Mouse (Mus musculus): ENCODE measurements around the gene Tcp10a. TPM values are rescaled to one million over a fixed set of nuclear protein-coding genes. Genes with fewer than 3 reads are reported as not detected.
"Not testable (repeated sequence)": the region's sequence is repeated elsewhere in the genome, so short reads cannot be mapped to it uniquely, and the experiment has no call there.

The Tcp10a gene
- under 1 TPM in 1 of 2 experiments, not detected in 1; 0.54 TPM for total RNA-seq (2021)
- long read RNA-seq, experiment 1 = 0 reads
- long read RNA-seq, experiment 2 = 0 reads

DNA sequence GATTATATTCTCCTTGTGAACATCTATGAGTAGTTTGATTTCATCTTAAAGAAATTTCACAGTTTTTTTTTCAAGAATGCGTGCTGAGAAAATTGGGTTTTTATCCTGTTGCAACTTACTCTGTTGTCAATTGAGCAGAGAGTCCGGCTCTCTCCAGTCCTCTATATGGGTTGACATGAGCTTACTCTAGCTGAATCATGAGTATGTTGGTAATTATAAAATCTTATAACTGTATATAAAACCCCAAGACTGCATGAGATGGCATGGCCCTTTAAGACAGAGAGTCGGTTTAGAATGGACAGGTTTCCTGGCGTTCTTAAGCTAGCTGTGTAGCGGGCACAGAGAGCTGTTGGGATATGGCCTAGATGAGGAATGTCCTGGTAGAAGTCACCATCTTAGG is at the start of gene Tcp10a:
Tcp10a (plus strand) TSS at position 301 of the 400 bp plus-strand sequence.
- DNase-seq (ENCODE audit: low spot score in 2 of 2) = not testable (repeated sequence)

DNA sequence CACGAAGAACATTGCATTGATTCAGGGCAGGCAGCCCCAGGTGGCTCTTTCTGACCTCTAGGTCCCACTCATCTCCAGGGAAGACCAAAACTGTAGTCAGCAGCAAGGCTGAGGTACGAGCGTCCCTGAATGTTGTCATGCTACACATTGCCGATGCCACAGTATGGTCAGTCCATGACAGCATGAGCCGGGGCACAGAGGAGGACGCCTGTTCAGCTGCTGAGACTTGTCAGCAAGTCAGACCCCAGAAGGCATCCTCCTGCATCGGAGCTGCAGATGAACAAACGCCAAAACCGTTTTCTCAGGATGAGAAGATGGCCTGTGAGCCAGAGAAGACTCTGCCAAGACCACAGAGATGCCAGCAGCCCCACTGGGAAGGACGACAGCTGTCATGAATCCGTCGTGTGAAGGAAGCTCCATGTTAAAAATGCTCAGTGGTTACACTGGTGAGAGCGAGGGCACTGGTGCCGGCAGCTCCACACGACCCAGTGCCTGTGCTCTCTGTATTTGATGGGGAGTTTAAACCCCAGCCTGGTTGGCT is 45.7 kb upstream of the Tcp10a start:
- DNase-seq (ENCODE audit: low spot score in 2 of 2) = no peak

DNA sequence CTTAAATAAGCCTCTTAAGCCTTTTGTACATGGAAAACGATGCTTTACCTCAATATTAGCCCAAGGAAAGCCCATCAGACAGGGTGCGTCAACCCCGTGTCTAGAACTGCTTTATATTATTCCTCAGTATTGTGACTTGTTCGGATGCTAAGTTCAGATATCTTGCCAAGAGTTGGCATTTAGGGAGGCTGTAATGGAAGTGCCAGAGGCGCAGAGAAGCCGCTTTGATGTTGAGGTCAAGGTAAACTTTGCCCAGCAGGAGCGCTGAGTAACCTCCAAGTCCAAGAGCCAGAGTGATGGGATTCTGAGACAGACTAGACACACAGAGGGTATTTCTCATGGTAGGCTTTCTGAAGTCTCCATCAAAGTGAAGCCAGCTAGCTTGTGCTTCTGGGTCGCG is 45.2 kb upstream of the Tcp10a start:
- DNase-seq (ENCODE audit: low spot score in 2 of 2) = peak in 1 of 2 experiments; percentile 31

DNA sequence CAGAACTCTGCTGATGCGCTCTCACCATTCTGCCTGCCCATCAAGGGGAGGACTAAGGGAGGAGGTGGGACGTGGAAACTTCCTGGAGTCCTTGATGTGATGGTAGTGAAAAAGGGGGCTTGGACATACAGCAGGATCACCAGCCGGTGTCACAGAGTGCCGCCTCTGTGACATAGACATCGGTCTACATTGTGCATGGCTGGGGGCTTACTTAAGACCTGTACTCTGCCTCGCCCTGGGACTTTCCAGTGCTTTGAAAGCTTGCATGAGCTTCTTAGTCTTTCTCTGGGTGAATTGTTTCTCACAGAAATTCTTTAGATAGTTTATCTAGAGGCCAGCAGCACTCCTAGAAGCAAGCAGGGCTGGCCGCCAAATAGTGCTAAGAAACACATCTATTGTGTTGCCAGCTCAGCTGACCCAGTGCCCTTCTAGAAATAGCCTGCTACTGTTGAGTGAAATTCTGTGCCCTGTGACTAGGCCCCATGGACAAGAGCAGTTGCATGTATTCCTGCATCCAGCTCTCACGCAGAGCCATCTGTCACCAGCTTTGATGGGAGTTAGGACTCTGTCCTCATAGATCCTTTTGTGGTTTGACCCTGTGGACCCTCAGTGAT is 40.0 kb upstream of the Tcp10a start:
- DNase-seq (ENCODE audit: low spot score in 2 of 2) = no peak

DNA sequence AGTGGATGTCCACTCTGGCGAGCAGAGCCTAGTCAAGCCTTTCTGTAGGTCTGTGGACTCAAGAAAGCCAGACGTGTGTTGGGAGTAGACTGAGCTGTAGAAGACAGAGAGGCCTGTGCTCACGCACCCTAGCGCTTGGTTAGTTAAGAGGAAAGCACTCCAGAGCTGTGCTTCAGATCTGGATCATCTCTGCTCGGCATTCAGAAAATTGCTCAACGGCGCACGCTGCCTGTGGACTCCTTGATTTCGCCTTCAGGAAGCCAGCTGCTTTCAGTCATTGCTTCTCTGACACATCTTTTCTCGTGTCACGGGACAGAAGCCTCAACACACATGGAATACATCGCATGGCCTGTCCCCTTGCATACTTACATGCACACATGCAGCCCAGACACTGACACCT is 39.2 kb upstream of the Tcp10a start:
- DNase-seq (ENCODE audit: low spot score in 2 of 2) = no peak

DNA sequence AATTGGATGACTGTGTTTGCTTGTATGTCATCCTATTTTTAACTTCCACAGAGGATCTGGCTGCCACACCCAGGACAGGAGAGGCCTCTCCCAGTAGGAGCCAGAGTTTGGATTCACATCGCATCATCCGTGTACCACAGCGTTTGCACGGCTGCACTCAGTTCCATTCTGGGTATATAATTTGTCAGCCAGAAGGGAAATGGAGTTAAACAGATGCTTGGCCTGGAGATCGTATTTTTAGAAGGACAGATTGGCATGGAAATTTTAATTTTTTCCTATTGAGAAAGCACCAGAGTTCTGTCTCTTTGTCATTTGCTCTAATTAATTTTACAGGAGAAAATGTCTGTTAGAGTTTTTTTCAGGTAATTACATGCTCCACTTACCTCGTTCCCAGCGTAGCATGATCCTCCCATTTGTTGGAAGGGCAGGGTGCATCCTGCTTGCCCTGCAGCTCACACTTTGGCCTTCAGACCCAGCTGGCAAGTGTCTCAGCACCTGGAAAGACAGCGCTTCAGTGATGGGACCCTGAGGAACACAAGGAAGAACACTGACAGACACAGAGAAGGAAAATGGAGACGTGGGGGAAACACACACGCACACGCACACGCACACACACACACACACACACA is 37.9 kb upstream of the Tcp10a start:
- DNase-seq (ENCODE audit: low spot score in 2 of 2) = no peak

DNA sequence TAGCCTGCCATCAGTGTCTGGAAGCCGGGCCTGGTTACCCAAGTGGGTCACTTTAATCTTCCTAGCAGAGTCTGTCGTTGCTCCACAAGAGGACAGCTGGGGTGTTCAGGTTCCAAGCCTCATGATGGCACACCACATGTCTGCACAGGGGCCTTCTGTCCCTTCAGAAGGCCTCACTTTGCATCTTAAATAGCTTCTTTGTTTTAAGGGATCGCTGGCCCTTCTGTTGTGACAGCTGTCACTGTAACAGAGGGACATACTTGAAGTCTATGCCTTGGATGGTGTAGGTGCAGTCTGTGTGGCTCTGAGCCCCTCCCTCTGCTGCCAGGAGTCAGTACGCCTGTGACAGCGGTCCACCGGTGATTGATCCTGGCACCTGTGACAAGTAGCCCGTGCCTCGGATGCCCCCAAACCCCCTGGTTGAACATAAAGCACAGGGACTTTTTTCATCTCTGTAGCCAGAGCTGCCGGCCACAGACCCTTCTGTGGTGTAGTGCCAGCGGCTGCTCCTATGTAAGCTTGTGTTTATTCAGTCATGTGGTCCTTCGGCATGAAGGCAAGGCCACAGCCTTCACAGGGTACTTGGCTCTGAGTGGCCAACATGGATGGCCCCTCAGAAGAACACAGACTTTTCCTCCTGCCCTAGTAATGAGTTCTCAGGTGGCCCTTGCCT is 32.3 kb upstream of the Tcp10a start:
- DNase-seq (ENCODE audit: low spot score in 2 of 2) = peak in 1 of 2 experiments; percentile 14

DNA sequence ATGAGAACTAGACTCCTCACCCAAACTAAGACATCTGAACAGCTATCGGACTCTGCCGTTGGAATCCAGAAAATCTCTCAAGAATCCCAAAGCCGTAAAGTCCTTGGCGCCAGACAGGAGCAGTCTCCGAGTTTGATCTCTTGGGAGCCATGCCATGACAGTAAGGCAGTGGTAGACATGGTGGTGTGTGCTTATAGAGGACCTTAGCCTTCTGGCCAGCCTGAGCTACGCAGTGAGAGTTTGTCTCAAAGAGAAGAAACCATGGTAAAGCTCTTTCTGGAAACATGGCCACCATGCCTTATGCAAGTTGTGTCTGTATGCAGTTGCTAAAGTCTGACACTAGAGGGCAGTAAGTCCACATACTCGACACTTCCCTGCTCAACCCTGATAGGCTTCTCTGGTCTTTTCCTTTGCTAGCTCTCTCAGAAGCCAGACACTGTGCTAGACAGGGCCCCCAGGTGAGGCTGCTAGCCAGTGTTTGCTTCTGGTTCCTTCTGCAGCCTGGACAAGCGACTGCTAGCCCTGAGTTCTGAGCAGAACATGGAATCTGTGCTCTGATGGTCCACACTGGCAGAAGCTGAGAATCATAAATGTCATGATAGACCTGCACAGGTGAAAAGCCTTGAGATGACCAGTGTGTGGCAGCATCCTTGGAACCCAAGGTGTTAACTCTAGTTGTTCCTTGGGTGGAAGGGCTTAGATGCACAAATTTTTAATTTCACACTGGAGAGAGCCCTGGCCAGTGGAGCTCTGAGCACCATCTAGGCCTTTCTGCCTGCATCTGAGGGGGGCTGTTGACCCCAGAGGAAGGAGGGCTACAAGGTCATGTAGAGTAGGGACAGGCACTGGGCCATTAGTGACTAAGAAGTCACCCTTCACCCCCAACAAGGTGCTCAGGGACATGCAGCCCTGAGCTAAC is 17.9 kb upstream of the Tcp10a start:
- DNase-seq (ENCODE audit: low spot score in 2 of 2) = peak in 1 of 2 experiments; percentile 20

DNA sequence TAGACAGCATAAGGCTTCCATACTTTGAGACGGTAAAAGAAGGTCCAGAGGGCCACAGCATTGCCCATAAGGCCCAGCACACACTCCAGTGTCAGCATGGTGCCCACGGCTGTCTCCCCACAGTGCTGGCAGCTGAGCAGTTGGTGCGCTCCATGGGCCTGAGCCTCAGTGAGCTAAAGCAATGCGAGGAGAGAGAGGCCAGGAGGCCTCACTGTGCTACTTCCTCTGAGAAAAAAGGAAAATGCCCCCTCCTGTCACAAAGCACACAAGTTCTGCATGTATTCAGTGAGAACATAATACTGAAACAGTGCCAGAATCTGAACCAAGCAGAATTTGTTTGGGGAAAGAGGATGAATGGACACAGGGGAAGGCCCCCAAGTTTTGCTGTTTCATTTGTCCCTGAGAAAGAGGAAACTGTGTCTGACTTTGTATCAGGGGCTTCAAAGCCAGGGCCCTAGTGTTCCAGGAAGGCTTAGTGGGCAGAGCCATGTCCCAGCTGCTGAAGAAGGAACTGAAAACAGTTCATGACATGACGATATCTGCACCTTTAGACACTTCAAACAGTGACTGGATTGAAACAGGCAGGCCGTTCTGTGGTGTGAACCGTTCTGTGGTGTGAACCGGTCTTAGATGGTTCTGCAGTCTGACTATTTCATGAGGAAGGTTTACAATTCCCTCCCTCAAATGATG is 8.6 kb upstream of the Tcp10a start:
- not testable (repeated sequence) for DNase-seq (ENCODE audit: low spot score in 2 of 2)

DNA sequence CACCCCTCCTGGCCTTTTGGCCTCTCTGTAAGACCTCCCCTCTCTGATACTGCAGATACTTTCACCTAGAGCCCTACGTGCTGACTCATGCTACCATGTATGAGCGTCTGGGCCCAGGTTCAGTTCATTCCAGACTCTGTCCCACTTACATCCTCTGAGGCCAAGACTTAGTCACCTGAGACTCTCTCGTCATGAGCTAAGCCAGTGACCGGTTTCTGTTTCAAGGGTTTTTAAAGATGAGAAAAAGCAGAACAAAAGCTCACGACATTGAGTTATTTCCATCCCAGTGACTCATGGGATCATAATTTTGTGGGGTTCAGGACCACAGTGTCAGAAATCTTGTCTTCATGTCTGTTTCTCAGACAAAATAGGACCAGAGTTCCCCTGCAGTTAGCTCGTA is 4.7 kb upstream of the Tcp10a start:
- not testable (repeated sequence) for DNase-seq (ENCODE audit: low spot score in 2 of 2)

DNA sequence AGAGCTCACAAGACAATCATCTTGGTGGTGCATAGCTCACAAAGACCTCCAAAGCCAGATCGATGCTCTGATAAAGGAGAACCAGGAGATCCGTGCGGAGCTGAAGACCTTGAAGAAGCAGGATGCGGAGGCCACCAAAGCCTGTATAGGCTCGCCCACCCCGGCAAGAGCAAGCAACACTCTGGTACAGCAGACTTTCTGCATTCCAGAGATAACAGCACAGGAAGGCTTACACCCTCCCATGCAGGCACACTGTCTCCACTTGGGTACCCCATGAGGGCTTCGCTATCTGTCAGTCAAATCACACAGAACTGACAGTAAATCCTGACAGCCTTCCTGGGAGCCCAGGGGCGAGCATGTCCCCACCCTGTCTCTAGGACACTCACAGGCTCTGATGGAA is 2.0 kb downstream of the Tcp10a start:
- not testable (repeated sequence) for DNase-seq (ENCODE audit: low spot score in 2 of 2)

DNA sequence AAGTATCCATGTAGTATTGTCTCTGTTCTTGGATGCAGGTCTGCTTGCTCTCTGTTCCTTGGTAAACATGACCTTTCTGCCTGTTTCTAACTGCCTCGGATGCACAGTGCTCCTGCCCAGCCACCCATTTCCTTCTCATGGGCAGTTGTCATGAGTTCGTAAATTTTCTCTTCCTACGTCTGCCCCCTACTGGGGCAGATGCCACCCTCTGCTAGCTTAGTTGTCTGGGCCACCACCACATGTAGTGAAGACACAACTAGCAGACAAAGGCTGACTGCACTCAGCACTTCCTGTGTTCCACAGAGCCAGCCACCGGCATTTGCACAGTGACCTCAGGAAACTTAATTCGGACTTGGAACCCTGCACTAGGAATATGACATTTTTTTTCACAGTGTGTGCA is 8.3 kb downstream of the Tcp10a start:
- not testable (repeated sequence) for DNase-seq (ENCODE audit: low spot score in 2 of 2)

DNA sequence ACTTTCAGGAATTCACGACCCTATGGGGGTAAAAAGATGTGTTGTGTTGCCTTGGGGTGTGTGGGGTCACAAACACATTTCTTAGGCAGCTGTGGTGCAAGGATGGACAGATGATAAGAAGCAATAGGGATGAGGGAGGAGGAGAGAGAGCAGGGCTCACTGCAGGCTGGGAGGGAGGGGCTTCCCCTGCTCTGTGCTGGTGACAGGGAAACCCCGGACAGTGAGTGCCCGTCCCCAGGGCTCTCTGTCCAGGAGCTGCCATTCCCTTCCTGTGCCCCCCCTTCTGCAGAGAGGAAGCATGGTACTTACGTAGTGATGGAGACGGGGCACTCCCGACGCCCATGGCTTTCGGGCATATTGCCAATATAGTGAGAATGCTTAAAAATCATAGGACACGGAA is 12.9 kb downstream of the Tcp10a start:
- not testable (repeated sequence) for DNase-seq (ENCODE audit: low spot score in 2 of 2)

DNA sequence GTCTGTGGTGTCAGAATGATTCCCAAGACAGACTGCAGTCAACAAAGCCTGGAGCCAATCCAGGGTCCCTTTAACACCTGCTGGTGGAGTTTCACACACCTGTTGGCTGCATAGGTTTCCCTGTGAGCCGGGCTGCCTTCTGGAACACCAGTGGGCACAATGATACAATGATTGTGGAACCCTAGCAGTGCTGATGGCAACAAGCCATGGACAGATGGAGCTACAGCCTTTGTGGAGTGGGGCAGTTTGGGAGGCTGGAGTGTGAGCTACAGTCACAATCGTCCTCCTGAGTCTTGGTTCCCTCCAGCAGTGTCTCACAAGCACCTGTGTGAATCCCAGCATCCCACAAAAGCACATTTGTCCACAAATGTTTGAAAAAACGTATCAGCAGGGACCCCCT is 24.3 kb downstream of the Tcp10a start:
- DNase-seq (ENCODE audit: low spot score in 2 of 2) = not testable (repeated sequence)

DNA sequence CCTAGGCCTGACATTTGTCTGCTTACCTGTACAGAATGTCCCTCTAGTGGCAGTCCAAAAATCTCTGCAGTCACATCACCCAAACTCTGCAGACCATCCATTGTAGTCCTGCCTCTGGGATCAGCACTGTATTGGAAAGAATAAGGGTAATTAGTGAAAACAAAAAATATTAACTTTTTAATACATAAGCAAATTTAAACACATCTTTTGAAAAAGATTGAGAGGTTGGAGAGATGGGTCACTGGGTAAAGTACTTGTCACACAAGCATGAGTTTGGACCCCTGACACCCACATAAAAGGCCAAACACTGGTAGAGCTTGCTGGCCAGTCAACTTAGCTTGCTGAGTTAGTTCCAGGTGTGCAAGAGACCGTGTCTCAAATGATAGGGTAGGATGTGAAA is 28.1 kb downstream of the Tcp10a start, which contains the start of gene Ttll2:
Ttll2 (minus strand) TSS at position 101 of the 400 bp plus-strand sequence.
- not testable (repeated sequence) for DNase-seq (ENCODE audit: low spot score in 2 of 2)

DNA sequence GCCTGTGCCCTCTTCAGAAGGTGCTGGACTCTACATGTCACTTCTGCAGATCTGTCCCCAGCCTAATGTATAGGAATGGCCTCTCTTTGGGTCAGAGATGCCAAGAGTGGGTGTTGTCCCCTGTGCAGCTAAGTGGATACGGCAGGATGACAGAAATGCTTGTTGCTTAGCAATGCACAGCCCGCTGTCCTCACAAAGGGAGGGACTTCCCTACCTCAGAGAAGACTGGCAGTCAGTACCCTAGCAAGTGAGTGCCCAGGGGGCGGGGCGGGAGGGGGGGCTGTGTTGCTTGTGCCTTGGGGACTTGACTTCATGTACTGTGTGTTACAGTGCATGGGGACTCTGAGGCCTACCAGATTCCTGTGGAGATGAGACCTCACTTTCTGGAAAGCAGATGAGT is 35.4 kb downstream of the Tcp10a start:
- DNase-seq (ENCODE audit: low spot score in 2 of 2) = not testable (repeated sequence)

DNA sequence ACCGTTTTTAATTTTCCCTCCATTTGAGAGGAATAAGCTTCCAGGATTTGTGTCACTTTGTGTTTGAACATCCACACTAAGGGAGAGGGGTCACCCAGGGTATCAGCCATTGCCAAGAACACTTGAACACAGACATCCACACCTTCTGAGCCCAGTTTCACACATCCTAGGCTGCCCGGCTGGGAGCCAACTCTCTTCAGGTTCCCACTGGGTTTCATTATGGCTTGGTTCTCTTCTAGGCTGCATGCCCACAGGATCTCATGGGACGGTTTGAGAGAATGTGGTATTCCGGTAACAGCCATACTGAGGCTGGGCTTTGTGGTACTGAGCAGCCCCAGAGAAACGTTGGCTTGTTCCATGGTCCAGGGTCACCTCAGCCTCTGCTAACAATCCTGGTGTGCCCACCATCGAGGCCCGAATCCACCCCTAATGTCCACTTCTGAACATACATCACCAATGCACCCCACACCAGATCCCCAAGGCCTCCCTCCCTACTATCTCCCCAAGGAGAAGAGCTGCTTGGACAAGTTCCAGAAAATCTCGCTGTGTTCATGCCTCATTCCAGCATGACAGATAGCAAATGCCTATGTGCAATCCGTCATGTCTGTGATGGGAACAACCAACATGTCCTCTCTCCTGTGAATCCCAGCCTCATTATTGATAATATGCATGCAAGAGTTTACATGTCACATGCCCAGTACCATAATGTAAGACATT is 36.5 kb downstream of the Tcp10a start:
- peak in 1 of 2 experiments; percentile 13 for DNase-seq (ENCODE audit: low spot score in 2 of 2)

DNA sequence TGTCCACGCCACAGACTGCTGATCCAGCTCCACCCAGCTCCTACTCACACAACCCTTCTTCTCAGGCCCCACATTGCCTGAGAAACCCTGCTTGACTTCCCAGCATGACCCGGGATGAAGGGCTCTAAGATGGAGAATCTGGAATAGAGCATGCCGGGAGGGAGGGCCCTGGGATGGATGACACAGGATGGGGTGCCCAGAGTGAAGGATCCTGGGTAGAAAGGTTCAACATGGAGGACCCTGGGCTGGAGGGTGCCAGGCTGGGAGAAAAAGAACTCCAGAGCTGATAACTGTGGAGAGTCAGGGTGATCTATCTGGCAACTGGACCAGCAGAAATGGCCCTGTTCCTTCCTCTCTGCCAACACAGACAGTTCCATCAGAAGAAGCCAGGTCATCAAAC is 41.2 kb downstream of the Tcp10a start:
- not testable (repeated sequence) for DNase-seq (ENCODE audit: low spot score in 2 of 2)

DNA sequence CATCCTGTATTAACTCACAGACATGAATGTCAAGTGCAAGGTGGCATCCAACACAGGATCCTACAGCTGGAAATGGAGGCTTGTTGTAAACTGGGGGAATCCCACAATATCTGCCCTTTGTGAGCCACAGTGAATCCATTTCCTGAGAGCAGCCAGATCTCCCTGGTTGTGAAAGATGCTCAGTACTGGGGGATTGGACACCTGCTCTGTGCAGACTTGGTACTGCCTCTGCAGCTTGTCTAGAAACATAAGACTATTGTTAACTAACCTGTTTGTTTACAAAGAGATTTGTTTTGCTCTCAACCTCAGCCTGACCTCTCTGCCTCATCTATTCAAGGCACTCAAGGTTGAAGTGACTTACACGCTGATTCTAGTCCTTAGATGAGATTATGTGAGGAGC is 41.8 kb downstream of the Tcp10a start:
- DNase-seq (ENCODE audit: low spot score in 2 of 2) = not testable (repeated sequence)
